Mouse (Mus musculus): ENCODE data around the gene Esp24.
"Not testable (repeated sequence)": the region's sequence is repeated elsewhere in the genome, so short reads cannot be mapped to it uniquely, and the experiment has no call there.

GRCm38 (mm10) chr17:39036395-39036794 is at the start of gene Esp24:
- not testable (repeated sequence) for TF ChIP-seq CTCF (IDR thresholded peaks at IDR 0.05; ENCODE audit: low read depth, low read length); EP300 (IDR thresholded peaks at IDR 0.05; ENCODE audit: insufficient read depth, low read depth, low read length); POLR2A (IDR thresholded peaks at IDR 0.05; ENCODE audit: insufficient read depth, low read length)

Measured in ES-Bruce4 (cell line).